Mouse (Mus musculus): Measurements from ENCODE around the gene Gtf2h1. TPM values are rescaled to one million over a fixed set of nuclear protein-coding genes. Genes with fewer than 3 reads are reported as not detected.

Gene Gtf2h1
- 30.9 and 33.2 TPM in 2 replicates for total RNA-seq (2014; rRNA removed)
- 6.3 and 6.7 TPM in 2 replicates for polyA plus RNA-seq (2012; rRNA removed)

DNA sequence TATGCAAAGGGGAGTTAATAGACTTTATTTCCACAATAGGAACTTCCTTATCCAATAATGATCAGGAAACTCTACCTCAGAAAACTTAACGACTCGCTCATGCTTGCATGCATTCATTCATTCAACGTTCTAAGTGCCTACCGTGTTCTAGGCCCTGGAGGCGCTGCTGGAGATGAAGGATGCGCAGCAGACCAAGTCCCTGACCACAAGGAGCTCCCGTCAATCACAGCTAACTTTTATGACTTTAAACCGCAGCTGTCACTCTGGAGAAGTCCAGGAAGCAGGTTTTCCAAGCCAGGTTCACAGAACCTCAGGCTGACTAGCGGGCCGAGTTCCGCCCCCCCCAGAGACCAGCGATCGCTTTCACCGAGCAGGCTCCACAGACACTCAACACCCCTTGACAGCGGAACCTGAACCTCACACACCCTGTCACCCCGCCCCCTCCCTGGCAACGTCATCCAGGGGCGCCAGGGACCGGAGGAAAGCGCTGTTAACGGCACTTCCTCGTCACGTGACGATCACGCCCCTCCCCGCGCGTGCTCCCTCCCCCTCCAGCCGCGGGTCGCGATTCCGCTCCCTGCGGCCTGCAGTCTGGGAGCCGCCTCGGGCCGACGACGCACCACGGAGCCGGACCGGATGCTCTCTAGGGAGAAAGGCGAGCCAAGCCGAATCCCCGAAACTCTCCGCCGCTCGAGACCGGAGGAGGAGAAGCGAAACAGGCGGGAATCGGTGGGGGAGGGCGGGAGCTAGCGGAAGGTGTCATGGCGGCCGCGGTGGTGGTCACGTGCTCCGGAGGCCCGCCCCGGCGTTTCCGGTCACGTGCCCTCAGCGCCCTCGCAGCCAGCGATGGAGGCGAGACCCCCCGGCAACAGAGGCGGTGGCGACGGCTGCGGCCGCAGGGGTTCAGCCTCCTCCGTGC, at the start of gene Gtf2h1, which contains the start of gene Hps5:
TSS of gene Gtf2h1 (plus strand) at position 817 of the 919 bp plus-strand sequence.
TSS of gene Hps5 (minus strand) at position 778 of the 919 bp plus-strand sequence.
- peak within 1 kb of the TSS; percentile 91 for H3K4me3 ChIP-seq (ENCODE audit: insufficient read depth, low read depth, low read length)
- WGBS, result under 1% methylated on average over 73 of the region's 75 CpGs
- no peaks in the 10 kb centered on the region for H3K27me3 ChIP-seq (ENCODE audit: control insufficient read depth, insufficient read depth, low read length)
- peaks cover 7% of the 10 kb centered on the region; the same call in 1 of the 2 replicates for H3K36me3 ChIP-seq (ENCODE audit: control insufficient read depth, insufficient read depth, low read length)
- TF ChIP-seq CTCF (IDR thresholded peaks at IDR 0.05; ENCODE audit: low read depth, low read length), result no peak
- TF ChIP-seq POLR2A (IDR thresholded peaks at IDR 0.05; ENCODE audit: extremely low read depth, insufficient read depth, low read length), result peak; percentile 27; the same call in 1 of the 2 replicates
- DNase-seq (ENCODE audit: extremely low read depth, low read depth, low spot score), result peak; percentile 84
- H3K4me1 ChIP-seq (ENCODE audit: control insufficient read depth, insufficient read depth, low read length), result peaks cover 9% of the 10 kb centered on the region; the same call in 1 of the 2 replicates
- peak within 1 kb of the TSS; percentile 94 for H3K9ac ChIP-seq (ENCODE audit: low read depth, low read length)
- peaks cover 16% of the 10 kb centered on the region for H3K79me2 ChIP-seq (ENCODE audit: control insufficient read depth, insufficient read depth, low read length)
- H3K27ac ChIP-seq (replicated peaks; ENCODE audit: insufficient read depth, low read depth, low read length), result peak within 1 kb of the TSS; percentile 96

DNA sequence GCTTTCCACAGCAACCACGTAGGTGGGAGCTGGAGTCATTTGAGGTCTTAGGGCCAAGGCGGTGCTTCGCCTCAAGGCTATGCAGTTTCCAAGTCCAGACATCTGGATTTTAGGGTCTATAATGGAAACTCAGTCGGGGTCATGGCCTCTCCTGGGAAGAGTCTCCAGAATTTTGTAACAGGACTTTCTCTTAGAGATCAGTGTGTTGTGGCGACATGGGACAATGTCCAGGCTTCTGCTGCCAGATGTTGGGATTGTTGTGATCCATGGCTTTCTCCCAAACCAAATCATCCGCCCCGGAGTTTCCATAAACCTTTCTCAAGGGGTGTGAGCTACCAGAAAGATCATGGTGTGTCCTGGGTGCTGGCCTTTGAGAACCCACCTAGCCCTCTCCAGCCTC, 49.5 kb upstream of the Gtf2h1 start:
- H3K4me1 ChIP-seq (ENCODE audit: control insufficient read depth, insufficient read depth, low read length), result peaks cover 13% of the 10 kb centered on the region
- no peaks in the 10 kb centered on the region for H3K79me2 ChIP-seq (ENCODE audit: control insufficient read depth, insufficient read depth, low read length)
- no peaks in the 10 kb centered on the region for H3K27me3 ChIP-seq (ENCODE audit: control insufficient read depth, insufficient read depth, low read length)
- WGBS, result 19% methylated on average over 7 of the region's 7 CpGs
- DNase-seq (ENCODE audit: extremely low read depth, low read depth, low spot score), result peak; percentile 96
- TF ChIP-seq CTCF (IDR thresholded peaks at IDR 0.05; ENCODE audit: low read depth, low read length), result no peak
- no peak for TF ChIP-seq POLR2A (IDR thresholded peaks at IDR 0.05; ENCODE audit: extremely low read depth, insufficient read depth, low read length)
- H3K27ac ChIP-seq (replicated peaks; ENCODE audit: insufficient read depth, low read depth, low read length), result peak overlapping the region; percentile 93
- no peak overlapping the region for H3K9ac ChIP-seq (ENCODE audit: low read depth, low read length)
- H3K36me3 ChIP-seq (ENCODE audit: control insufficient read depth, insufficient read depth, low read length), result no peaks in the 10 kb centered on the region
- H3K4me3 ChIP-seq (ENCODE audit: insufficient read depth, low read depth, low read length), result no peak overlapping the region

DNA sequence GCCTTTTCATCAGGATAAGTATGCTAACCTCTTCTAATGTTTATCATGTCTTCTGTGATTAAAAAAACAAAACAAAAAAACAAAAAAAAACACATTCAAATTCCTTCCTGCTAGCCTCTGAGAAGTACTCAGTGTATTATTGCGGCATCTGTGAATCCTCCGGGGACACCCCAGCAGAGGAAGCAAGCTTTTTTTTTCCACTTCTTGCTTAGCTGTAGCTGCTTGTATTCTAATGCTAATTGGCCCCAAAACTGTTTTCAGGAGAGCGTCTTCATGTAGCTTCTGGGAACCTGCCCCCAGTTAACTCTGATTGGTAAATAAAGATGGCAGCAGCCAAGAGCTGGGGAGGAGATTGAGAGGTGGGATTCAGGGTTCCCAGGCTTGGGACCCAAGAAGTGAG, 47.4 kb upstream of the Gtf2h1 start:
- peaks cover 13% of the 10 kb centered on the region for H3K4me1 ChIP-seq (ENCODE audit: control insufficient read depth, insufficient read depth, low read length)
- WGBS, result 81% methylated on average over 3 of the region's 3 CpGs
- no peak overlapping the region for H3K4me3 ChIP-seq (ENCODE audit: insufficient read depth, low read depth, low read length)
- H3K9ac ChIP-seq (ENCODE audit: low read depth, low read length), result no peak overlapping the region
- no peak for DNase-seq (ENCODE audit: extremely low read depth, low read depth, low spot score)
- H3K27ac ChIP-seq (replicated peaks; ENCODE audit: insufficient read depth, low read depth, low read length), result no peak overlapping the region
- no peaks in the 10 kb centered on the region for H3K27me3 ChIP-seq (ENCODE audit: control insufficient read depth, insufficient read depth, low read length)
- no peak for TF ChIP-seq CTCF (IDR thresholded peaks at IDR 0.05; ENCODE audit: low read depth, low read length)
- TF ChIP-seq POLR2A (IDR thresholded peaks at IDR 0.05; ENCODE audit: extremely low read depth, insufficient read depth, low read length), result no peak
- H3K36me3 ChIP-seq (ENCODE audit: control insufficient read depth, insufficient read depth, low read length), result no peaks in the 10 kb centered on the region
- no peaks in the 10 kb centered on the region for H3K79me2 ChIP-seq (ENCODE audit: control insufficient read depth, insufficient read depth, low read length)

DNA sequence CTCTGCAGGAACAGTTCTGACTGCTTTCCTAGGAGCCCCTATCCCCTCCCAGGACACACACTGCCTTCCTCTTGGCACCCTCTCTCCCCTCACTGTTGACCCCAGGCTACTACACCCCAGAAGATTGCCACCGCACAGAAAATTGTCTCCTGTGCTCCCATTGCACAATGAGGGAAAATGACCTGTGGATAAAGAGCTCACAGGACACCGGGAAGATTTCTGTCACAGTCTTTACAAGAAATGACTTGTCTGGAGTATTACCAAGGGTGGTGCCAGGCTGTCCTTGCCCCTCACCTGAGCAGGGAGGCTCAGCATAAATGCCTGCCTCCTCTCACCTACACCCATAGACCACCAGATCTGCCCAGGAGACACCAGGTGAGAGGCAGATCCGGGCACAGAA, 44.4 kb upstream of the Gtf2h1 start, which contains the start of gene Saa2:
TSS of gene Saa2 (plus strand) at position 301 of the 400 bp plus-strand sequence.
- Histone ChIP-seq H3K27ac (replicated peaks; ENCODE audit: insufficient read depth, low read depth, low read length) (no peak within 1 kb of the TSS), H3K36me3 (ENCODE audit: control insufficient read depth, insufficient read depth, low read length) (no peaks in the 10 kb centered on the region), H3K9ac (ENCODE audit: low read depth, low read length) (peak within 1 kb of the TSS; percentile 57; the same call in 1 of the 2 replicates), H3K4me3 (ENCODE audit: insufficient read depth, low read depth, low read length) (no peak within 1 kb of the TSS), H3K4me1 (ENCODE audit: control insufficient read depth, insufficient read depth, low read length) (peaks cover 9% of the 10 kb centered on the region), H3K79me2 (ENCODE audit: control insufficient read depth, insufficient read depth, low read length) (no peaks in the 10 kb centered on the region), H3K27me3 (ENCODE audit: control insufficient read depth, insufficient read depth, low read length) (no peaks in the 10 kb centered on the region)
- 19% methylated on average over 3 of the region's 3 CpGs for WGBS
- TF ChIP-seq CTCF (IDR thresholded peaks at IDR 0.05; ENCODE audit: low read depth, low read length), result no peak
- no peak for TF ChIP-seq POLR2A (IDR thresholded peaks at IDR 0.05; ENCODE audit: extremely low read depth, insufficient read depth, low read length)
- peak; percentile 45 for DNase-seq (ENCODE audit: extremely low read depth, low read depth, low spot score)

DNA sequence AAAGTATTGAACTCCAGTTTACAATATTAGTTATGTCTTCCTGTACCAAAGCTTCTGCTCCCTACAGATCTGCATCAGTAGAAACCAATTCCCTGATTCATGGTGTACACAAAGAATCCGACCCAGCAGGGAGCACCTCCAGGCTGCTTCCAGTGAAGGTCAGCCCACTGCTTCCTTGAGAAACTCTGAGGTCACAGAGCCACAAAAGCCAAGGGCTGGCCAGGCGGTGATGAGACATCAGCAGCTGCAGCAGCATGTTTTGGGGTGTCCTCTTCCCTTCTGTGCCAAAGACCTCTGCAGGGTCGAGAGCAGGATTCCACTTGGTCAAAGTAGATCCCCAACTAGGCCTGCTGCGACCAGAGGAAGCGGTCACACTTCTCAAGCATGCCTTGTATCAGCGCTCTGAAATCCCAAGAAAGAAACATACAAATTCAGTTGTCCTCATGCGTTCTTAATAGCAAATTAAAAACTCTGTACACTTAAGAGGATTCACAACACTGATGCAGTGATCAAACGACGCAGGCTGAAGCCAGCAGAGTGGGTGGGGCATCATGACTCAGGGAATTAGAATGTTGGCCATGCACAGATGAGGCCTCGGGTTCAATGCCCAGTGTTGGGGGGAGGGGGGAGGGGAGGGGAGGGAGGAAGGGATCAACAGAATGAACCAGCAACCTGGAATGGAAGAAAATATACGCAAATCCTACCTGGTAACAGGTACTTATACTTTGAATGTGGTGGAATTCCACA, 34.7 kb upstream of the Gtf2h1 start:
- Histone ChIP-seq H3K9ac (ENCODE audit: low read depth, low read length) (no peak overlapping the region), H3K79me2 (ENCODE audit: control insufficient read depth, insufficient read depth, low read length) (no peaks in the 10 kb centered on the region), H3K27me3 (ENCODE audit: control insufficient read depth, insufficient read depth, low read length) (no peaks in the 10 kb centered on the region), H3K27ac (replicated peaks; ENCODE audit: insufficient read depth, low read depth, low read length) (no peak overlapping the region), H3K36me3 (ENCODE audit: control insufficient read depth, insufficient read depth, low read length) (peaks cover 11% of the 10 kb centered on the region), H3K4me3 (ENCODE audit: insufficient read depth, low read depth, low read length) (no peak overlapping the region), H3K4me1 (ENCODE audit: control insufficient read depth, insufficient read depth, low read length) (no peaks in the 10 kb centered on the region)
- WGBS, result 76% methylated on average over 11 of the region's 11 CpGs
- DNase-seq (ENCODE audit: extremely low read depth, low read depth, low spot score), result no peak
- TF ChIP-seq CTCF (IDR thresholded peaks at IDR 0.05; ENCODE audit: low read depth, low read length) (no peak), POLR2A (IDR thresholded peaks at IDR 0.05; ENCODE audit: extremely low read depth, insufficient read depth, low read length) (no peak)

Measured in liver, adult 2 months (tissue).